Mouse (Mus musculus) gastrocnemius, postnatal 36 days (tissue): Measurements from ENCODE around the gene P2ry12. TPM values are rescaled to one million over a fixed set of nuclear protein-coding genes. Genes with fewer than 3 reads are reported as not detected.

Experiments
- DNase-seq, 2 experiments: peaks; one replicate each; pipeline ENCODE4 v3.0.0; 2022
- intact Hi-C: fragments of 180-260 bp; cut with DNase I; formaldehyde crosslinking; loops from one replicate; pipeline ENCODE4 v1.15.1; 2025
- total RNA-seq, 2 experiments: library from RNA; stranded (reverse); gene quantifications; 2 replicates each; pipeline ENCODE4 v1.2.3; 2021

The P2ry12 gene
- total RNA-seq, 2 experiments from 2014 or later: 0.69 to 1.1 TPM

GRCm38 (mm10) chr3:59243384-59243783, 19.3 kb downstream of the P2ry12 start:
- intact Hi-C loops: no loop called here
- no peak for DNase-seq

- DNase-seq: no peak
- intact Hi-C loops: no loop called here
Measured at GRCm38 (mm10) chr3:59234878-59235277, 27.8 kb downstream of the P2ry12 start.

GRCm38 (mm10) chr3:59230912-59231311, 31.8 kb downstream of the P2ry12 start:
- intact Hi-C loops: no loop called here
- DNase-seq: no peak

GRCm38 (mm10) chr3:59228730-59229551, 33.7 kb downstream of the P2ry12 start:
- intact Hi-C loops: no loop called here
- DNase-seq: no peak

GRCm38 (mm10) chr3:59227696-59228095, 35.0 kb downstream of the P2ry12 start:
- no peak for DNase-seq

GRCm38 (mm10) chr3:59225411-59225810, 37.3 kb downstream of the P2ry12 start:
- no peak for DNase-seq
- intact Hi-C loops: no loop called here

More at GRCm38 (mm10) chr3:59227696-59228095, 35.0 kb downstream of the P2ry12 start:
- intact Hi-C loops: no loop called here

- intact Hi-C loops: no loop called here
- DNase-seq: no peak
Measured at GRCm38 (mm10) chr3:59222303-59222702, 40.4 kb downstream of the P2ry12 start.

GRCm38 (mm10) chr3:59219326-59219725, 43.3 kb downstream of the P2ry12 start:
- no peak for DNase-seq
- intact Hi-C loops: no loop called here

GRCm38 (mm10) chr3:59217211-59217610, 45.5 kb downstream of the P2ry12 start:
- intact Hi-C loops: no loop called here
- no peak for DNase-seq

GRCm38 (mm10) chr3:59212404-59212803, 50.3 kb downstream of the P2ry12 start:
- intact Hi-C loops: no loop called here
- no peak for DNase-seq

GRCm38 (mm10) chr3:59211784-59212183, 50.9 kb downstream of the P2ry12 start:
- intact Hi-C loops: no loop called here

GRCm38 (mm10) chr3:59210727-59211126, 51.9 kb downstream of the P2ry12 start, which contains the start of gene P2ry13:
Gene P2ry13 (minus strand): TSS chr3:59210882.
- intact Hi-C loops: no loop called here
- DNase-seq: no peak

More at GRCm38 (mm10) chr3:59211784-59212183, 50.9 kb downstream of the P2ry12 start:
- DNase-seq: no peak

- intact Hi-C loops: no loop called here
- DNase-seq: no peak
Measured at GRCm38 (mm10) chr3:59210089-59210488, 52.6 kb downstream of the P2ry12 start.

- no peak for DNase-seq
- intact Hi-C loops: loop anchor here (1.0 kb wide), 1 partner anchor 89 kb away; no protein-coding TSS in a partner anchor
Measured at GRCm38 (mm10) chr3:59208650-59209548, 53.8 kb downstream of the P2ry12 start.

GRCm38 (mm10) chr3:59205941-59206340, 56.7 kb downstream of the P2ry12 start:
- DNase-seq: no peak
- intact Hi-C loops: no loop called here

- intact Hi-C loops: no loop called here
- DNase-seq: no peak
Measured at GRCm38 (mm10) chr3:59204719-59205503, 57.8 kb downstream of the P2ry12 start.

- no peak for DNase-seq
- intact Hi-C loops: no loop called here
Measured at GRCm38 (mm10) chr3:59203802-59204520, 58.7 kb downstream of the P2ry12 start.

- intact Hi-C loops: no loop called here
Measured at GRCm38 (mm10) chr3:59197329-59197948, 65.2 kb downstream of the P2ry12 start.

GRCm38 (mm10) chr3:59194938-59195337, 67.7 kb downstream of the P2ry12 start, which contains the start of gene Gpr87:
Gene Gpr87 (minus strand): TSS chr3:59195104.
- DNase-seq: no peak
- intact Hi-C loops: no loop called here

More at GRCm38 (mm10) chr3:59197329-59197948, 65.2 kb downstream of the P2ry12 start:
- no peak for DNase-seq
